In genomic region chr9:121602381-121602780, GRCm38 (mm10) we compare ENCODE assay signal across 27 mouse cellular contexts. TPM values are rescaled to one million over a fixed set of nuclear protein-coding genes. Genes with fewer than 3 reads are reported as not detected.
DNase-seq lines count a peak whose midpoint lies in the region; TF ChIP-seq lines count a peak whose summit lies in the region.
"Had no signal": no experiment of that assay in that cellular context is flagged by ENCODE, and none has a peak within 500 bp of the region (broad histone marks: within the 10 kb centered on the region; RNA-seq: fewer than 3 reads in every experiment).

No protein-coding gene starts in this region.

- WGBS in thymus, adult 2 months, result 7% methylated on average over 2 of the region's 2 CpGs

- DNase-seq in lung, postnatal 10 days, result peak; percentile 46
- no peak for DNase-seq in lung, postnatal 14 days
- DNase-seq in thymus, postnatal 25 days, result peak; percentile 16
- DNase-seq in thymus, adult 2 months, result no peak
- DNase-seq in adrenal gland, postnatal 36 days, result peak; percentile 44 to 64
- DNase-seq in Muller cell, postnatal 12 days (ENCODE audit: inconsistent ontology term), result no peak
- no peak for DNase-seq in B cell, adult 2 months
- DNase-seq: cerebellum, adult 9-10 months; gastrocnemius, postnatal 14 days; heart, adult 2 months; kidney, adult 11 months; right cerebral cortex, postnatal 25 days had no signal

- TF ChIP-seq CTCF in thymus, adult 2 months (IDR thresholded peaks at IDR 0.05; ENCODE audit: borderline replicate concordance, control insufficient read depth, extremely low read depth, insufficient read depth, low read length, poor library complexity), result no peak

- H3K4me3 ChIP-seq in thymus, adult 2 months (ENCODE audit: control insufficient read depth, insufficient read depth, low read length), result no peak overlapping the region
- H3K4me3 ChIP-seq: forebrain, embryonic 12.5 days; heart, adult 2 months; heart, embryonic 15.5 days; lung, embryonic 15.5 days; midbrain, embryonic 13.5 days; stomach, embryonic 15.5 days had no signal

- TF ChIP-seq POLR2A in thymus, adult 2 months (IDR thresholded peaks at IDR 0.05; ENCODE audit: control insufficient read depth, extremely low read depth, insufficient read depth, low read length, poor library complexity), result no peak

- no peaks in the 10 kb centered on the region for H3K27me3 ChIP-seq in thymus, adult 2 months (ENCODE audit: control insufficient read depth, insufficient read depth, low read length)
- H3K27me3 ChIP-seq: CH12.LX; lung, embryonic 15.5 days; midbrain, embryonic 13.5 days; stomach, embryonic 15.5 days had no signal

- no peaks in the 10 kb centered on the region for H3K36me3 ChIP-seq in thymus, adult 2 months (ENCODE audit: control insufficient read depth, insufficient read depth, low read length)
- H3K36me3 ChIP-seq: forebrain, embryonic 12.5 days; heart, embryonic 15.5 days; lung, embryonic 15.5 days; midbrain, embryonic 13.5 days; stomach, embryonic 15.5 days had no signal

- no peak overlapping the region for H3K27ac ChIP-seq in thymus, adult 2 months (ENCODE audit: control insufficient read depth, insufficient read depth, low read length)
- H3K27ac ChIP-seq: forebrain, embryonic 12.5 days; heart, adult 2 months; heart, embryonic 15.5 days; kidney, postnatal 0 days; lung, embryonic 15.5 days; midbrain, embryonic 13.5 days; stomach, embryonic 15.5 days had no signal

- H3K4me1 ChIP-seq in thymus, adult 2 months (replicated peaks; ENCODE audit: control insufficient read depth, insufficient read depth, low read length), result peaks cover 4% of the 10 kb centered on the region
- H3K4me1 ChIP-seq: midbrain, embryonic 13.5 days had no signal

RNA-seq across cellular contexts. Expression of gene Lyzl4, which starts 39.5 kb away (rescaled TPM):
- 0.31 and 0.62 TPM in 2 replicates for polyA plus RNA-seq in thymus, adult 2 months (2012; rRNA removed)
- not detected for total RNA-seq in adrenal gland, postnatal 36 days (2021)
- total RNA-seq: CH12.LX; common myeloid progenitor, adult 5-6 weeks; heart, adult 2 months; megakaryocyte progenitor cell, adult 5-6 weeks; MEL had no signal
- polyA plus RNA-seq: embryonic facial prominence, embryonic 11.5 days; forebrain, embryonic 12.5 days; hindbrain, embryonic 11.5 days; kidney, postnatal 0 days; limb, embryonic 11.5 days; liver, embryonic 11.5 days; lung, embryonic 15.5 days; neural tube, embryonic 14.5 days had no signal

RNA-seq across cellular contexts. Expression of gene Vipr1, which starts 40.1 kb away (rescaled TPM):
- polyA plus RNA-seq in thymus, adult 2 months (2012; rRNA removed), result 6.5 and 7.0 TPM in 2 replicates
- total RNA-seq in adrenal gland, postnatal 36 days (2021), result under 1 TPM; 0.26 to 0.40 TPM
- total RNA-seq: MEL had no signal

Comparison
In these comparisons a context has a peak if more than half of its experiments do, and no peak if none do; other contexts are left out.
1. DNase-seq: peak in lung, postnatal 10 days (single experiment), thymus, postnatal 25 days (single experiment) and adrenal gland, postnatal 36 days (2 of 2); none in lung, postnatal 14 days (single experiment), thymus, adult 2 months (single experiment), Muller cell, postnatal 12 days (single experiment) and B cell, adult 2 months (0 of 2).